Mouse (Mus musculus): ENCODE data around the gene Nlrc5.
"Not testable (repeated sequence)": the region's sequence is repeated elsewhere in the genome, so short reads cannot be mapped to it uniquely, and the experiment has no call there.

The Nlrc5 gene

DNA sequence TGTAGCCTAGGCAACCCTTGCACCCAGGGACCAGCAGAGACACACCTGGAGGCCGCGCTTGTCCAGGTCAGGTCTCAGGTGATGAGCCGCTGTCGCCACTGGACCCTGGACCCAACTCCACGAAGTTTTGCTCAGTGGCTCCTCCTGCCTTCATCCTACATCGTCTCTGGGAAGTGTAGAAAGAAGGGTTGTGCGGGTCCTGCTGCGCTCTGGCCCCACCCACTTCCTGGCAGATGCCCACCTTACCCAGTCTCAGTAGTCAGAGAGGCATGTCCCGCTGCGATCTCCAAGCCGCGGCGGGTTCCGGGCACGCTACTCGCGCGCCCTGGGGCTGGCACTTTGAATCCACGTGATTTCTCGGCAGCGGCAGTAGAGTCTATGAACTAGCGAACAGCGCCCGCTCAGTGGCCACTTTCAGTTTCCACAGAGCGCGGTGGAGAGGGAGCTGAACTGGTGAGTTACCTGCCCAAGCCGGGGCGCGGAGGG lies at the start of gene Nlrc5:
Gene Nlrc5, plus strand, starts transcription at position 376 of the 486 bp plus-strand sequence.
- no peak for DNase-seq (ENCODE audit: extremely low read depth, low read depth, low spot score)

DNA sequence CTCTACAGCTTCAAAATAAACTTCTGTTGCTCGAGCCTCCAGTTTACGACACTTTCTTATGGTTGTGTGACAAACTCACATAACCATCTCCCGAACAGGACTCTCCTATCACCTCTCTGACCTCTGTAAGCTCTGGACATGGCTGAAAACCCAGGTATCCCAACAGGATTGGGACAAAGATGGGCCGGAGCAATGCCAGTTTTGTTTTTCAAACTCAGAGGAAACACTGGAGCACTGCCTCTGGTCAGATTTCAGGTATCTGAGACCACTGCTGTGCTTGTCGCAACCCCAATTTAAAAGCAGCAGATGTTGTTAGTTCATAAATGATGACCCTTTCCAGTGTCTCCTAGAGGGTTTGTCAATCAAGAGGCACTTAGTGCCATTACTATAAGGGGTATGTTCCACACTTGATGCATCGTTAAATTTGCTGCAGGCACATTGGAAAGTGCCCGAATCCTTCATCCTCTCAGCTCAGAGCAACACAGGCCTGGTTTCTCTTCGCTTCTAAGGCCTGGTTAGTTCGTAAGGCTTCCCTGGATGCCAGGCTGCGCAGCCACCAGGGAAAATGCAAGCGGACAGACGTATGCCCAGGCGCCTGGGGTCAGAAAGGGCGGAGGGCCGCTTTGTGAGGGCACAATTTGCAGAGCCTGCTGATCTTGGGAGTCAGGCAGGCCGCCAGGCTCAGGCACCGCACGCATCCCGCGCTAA lies 48.5 kb upstream of the Nlrc5 start:
- DNase-seq (ENCODE audit: extremely low read depth, low read depth, low spot score): no peak

DNA sequence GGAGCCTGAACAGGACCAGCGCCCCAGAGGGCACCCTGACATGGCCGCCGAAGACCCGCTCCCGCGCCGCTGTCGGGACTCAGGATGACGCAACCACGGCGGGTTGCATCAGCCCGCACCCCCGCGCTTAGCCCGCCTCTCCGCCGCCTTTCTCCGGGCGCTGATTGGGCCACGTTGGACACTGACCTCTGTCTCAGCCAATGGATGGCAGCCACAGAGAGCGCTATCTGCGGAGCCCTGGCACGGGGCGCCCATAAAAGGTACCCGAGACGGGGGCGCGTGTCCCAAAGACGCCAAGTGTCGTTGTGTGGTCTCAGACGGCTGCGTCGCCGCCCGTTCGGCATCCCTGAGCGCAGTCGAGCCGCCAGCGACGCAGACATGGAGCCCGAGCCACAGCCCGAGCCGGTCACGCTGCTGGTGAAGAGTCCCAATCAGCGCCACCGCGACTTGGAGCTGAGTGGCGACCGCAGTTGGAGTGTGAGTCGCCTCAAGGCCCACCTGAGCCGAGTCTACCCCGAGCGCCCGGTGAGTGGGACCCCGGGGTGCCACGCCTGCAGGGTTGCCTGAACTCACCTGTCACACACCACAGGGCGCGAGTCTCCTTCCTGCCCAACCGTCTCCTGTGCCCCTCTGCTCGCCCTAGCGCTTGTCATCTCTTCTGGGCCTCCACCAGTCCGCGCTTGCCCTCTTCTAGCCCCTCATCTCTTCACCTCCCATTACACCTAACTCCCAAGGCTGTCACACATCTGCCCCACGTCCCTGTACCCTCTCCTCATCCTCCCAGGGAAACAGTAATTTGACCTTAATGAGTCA lies 47.7 kb upstream of the Nlrc5 start, which contains the start of gene Herpud1:
Gene Herpud1, plus strand, starts transcription at position 225 of the 813 bp plus-strand sequence.
- DNase-seq (ENCODE audit: extremely low read depth, low read depth, low spot score): no peak

DNA sequence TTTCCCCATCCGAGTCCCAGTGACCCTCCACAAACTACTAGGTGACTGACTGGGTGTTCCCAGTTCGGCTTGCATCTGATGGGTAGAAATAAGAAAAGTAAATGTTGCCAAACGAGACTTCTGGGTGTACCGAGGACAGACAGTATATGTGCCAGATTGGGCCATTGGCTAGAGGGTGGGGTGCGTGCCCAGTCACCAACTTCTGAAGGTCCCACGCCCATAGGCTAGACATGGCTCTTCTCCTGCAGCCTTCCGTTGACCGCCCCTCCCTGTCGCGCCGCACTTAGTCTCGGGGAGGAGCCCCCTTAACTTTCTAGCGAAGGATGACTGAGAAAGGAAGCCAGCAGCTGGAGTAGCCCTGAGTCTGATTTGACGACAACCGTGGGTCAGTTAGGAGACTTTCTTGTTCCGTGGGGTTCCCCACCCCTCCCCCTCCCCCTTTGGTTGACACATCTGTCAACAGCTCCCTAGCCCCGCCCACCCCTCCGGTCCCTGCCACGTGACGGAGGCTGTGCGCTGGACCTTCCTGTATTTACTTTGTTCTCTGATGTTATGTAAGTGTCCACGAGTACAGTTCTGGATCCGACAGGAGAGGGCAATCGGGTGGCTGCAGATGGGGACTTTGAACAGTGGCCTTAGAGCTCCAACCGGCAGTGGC lies 47.0 kb upstream of the Nlrc5 start:
- no peak for DNase-seq (ENCODE audit: extremely low read depth, low read depth, low spot score)

DNA sequence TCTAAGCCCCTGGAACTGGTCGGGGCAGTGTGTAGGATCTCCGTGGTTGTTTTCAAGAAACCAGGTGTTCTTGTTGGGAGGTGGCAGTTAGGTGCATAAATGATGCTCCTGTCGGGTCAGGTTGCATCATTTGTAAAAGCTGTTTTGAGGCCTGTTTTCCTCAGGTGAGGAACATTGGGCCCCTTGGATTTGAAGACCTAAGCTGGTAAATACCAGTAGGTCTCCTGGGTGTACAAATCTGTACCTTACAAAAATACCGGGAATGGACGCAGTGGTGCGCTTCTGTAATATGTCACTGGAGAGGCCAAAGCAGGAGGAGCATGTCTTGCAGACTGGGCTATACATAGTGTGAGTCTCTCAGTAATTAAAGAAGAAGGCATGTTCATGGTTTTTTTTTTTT lies 46.4 kb upstream of the Nlrc5 start:
- DNase-seq (ENCODE audit: extremely low read depth, low read depth, low spot score): no peak

DNA sequence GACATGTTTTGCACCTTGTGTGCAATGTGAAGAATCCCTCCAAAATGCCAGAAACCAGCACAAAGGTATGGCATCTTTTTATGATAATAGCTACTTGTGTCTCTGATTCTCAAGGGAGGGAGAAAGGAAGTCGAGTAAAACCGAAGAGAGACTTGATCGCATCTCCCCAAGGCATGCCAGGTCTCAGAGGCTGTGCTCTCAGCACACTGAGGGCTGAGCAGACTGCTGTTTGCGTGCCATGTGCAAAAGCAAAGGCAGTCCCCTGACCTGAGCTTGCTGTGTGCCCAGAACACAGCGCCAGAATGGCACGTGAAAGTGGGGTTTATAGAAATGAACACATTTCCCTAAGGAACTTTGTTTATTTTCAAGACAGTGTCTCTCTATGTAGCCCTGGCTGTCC lies 44.6 kb upstream of the Nlrc5 start:
- no peak for DNase-seq (ENCODE audit: extremely low read depth, low read depth, low spot score)

DNA sequence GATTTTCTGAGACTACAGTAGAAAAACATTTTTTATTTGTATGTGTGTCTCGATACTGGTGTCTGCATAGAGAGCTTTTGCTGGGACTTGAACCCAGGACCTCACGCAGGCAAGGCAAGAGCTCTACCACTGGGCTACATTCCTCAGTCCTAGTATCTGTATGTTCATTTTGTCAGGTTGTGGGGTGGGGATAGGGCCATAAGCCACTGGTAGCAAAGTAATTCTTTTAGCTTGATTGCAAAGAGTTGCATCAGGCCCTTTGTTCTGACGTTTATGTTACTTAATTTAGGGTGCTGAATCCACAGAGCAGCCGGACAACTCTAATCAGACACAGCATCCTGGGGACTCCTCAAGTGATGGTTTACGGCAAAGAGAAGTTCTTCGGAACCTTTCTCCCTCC lies 43.7 kb upstream of the Nlrc5 start:
- no peak for DNase-seq (ENCODE audit: extremely low read depth, low read depth, low spot score)

DNA sequence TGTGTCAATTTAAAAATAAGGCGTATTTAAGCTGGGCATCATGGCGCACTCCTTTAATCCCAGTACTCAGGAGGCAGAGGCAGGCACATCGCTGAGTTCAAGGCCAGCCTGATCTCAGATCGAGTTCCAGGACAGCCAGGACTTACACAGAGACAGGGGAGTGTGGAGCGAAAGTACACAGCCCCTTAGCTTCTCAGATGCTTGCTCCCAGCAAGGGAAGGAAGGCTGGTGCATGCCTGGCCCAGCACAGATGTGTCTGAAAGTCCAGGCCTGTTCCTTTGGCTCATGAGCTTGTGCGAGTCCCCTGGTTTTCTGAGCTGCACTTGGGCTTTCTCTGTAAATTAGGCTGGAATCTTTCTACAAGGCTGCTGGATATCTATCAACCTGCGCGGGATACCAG lies 43.2 kb upstream of the Nlrc5 start:
- no peak for DNase-seq (ENCODE audit: extremely low read depth, low read depth, low spot score)

DNA sequence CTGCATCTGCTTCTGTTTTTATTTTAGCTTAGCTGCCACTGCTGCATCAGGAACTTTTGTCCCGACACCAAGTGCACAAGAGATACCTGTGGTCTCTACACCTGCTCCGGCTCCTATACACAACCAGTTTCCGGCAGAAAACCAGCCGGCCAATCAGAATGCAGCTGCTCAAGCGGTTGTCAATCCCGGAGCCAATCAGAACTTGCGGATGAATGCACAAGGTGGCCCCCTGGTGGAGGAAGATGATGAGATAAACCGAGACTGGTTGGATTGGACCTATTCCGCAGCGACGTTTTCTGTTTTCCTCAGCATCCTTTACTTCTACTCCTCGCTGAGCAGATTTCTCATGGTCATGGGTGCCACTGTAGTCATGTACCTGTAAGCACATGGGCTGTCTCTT lies 42.0 kb upstream of the Nlrc5 start:
- DNase-seq (ENCODE audit: extremely low read depth, low read depth, low spot score): no peak

DNA sequence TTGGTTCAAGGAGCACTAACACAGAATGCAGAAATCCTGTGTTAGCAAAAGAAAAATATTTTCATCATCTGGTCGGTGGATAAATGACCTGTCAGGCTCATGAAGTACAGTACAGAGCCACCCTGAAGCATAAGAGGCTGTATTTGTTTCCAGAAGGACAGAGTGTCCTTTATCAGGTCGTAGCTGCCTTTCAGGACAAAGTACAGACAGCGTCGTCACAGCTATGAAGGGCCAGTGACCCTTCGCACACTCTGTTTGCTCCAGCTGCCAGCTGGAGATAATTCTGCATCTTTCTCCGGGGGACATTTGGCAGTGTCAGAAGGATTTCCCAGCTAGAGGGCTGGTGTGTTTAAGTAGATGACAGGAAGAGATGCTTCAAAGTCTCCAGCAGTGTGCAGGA lies 41.5 kb upstream of the Nlrc5 start:
- DNase-seq (ENCODE audit: extremely low read depth, low read depth, low spot score): no peak

DNA sequence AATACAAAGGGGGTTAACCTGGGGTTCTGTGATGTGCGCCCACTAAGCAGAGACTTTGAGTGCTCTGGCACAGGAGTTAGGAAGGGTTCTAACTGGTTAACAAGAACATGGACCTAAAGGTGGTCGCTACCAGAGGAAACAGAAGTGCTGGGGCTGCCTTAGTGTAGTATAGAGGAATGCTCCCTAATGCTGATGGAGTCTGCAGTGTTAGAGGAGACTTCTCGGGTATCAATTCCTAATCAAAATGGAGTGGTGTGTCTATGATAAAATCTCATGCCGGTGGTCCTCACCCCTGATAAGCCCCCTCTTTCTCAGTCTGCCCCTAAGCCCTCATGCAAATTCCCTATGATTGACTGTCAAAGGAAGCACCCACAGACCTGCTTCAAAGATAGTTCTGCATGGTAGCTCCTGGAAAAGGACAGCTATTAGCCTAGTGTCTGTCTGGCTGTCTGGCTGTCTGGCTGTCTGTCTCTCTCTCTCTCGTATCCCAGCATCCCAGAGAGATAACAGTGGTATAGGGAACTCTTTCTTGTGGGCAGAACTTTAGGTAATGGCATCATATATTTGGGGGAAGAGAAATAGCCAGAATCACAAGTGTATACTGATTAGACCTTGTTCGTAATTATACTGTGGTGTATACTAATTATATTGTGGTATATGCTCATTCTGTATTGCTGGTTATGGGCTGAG lies 38.2 kb upstream of the Nlrc5 start:
- DNase-seq (ENCODE audit: extremely low read depth, low read depth, low spot score): no peak

DNA sequence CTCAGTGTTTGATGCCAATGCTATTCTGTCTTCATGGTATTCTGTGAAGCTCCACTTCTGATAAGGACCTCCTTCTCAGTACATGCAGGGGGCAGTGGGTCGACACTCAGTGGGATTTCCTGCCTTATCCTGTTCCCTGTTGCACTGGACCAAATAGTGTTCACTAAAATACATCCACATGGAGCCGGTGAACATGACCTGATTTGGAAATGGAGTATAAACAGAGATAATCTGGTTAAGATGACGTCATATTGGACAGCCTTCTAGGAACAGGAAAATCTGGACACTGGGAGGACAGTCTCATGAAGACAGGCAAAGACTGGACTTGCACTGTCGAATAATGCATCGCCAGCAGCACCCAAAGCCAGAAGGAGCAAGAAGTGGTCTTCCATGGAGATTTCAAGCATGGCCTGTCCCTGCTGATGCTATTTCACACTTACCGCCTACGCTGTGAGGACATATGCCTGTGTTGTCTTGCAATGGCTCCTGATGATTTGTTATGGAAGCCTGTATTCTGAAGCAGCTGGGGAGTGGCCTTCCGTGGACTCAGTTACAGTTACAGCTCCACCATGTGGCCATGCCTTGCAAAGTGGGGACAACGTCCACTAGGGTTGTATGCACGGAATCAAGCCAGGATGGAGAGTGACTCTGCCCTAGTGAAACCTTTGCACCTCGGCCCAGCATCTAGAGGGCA lies 37.0 kb upstream of the Nlrc5 start:
- DNase-seq (ENCODE audit: extremely low read depth, low read depth, low spot score): no peak

DNA sequence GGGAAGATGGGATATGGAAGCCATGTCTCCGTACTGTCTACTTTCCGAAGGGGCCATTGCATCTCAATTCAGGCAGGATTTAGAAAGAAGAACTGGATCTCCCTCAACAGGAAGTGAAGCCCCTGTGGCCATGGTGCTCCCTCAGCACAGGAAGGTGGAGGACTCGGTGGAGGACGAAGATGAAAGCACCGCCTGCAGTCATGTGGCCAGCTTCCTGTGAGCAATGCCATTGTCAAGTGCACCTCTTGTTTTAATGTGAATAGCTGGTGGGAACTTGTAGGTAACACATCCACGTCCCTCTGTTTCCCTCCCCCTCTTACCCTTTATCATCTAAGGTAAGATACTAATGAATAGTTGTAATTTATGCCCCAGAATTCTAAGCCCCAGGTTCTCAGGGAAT lies 35.6 kb upstream of the Nlrc5 start:
- no peak for DNase-seq (ENCODE audit: extremely low read depth, low read depth, low spot score)

DNA sequence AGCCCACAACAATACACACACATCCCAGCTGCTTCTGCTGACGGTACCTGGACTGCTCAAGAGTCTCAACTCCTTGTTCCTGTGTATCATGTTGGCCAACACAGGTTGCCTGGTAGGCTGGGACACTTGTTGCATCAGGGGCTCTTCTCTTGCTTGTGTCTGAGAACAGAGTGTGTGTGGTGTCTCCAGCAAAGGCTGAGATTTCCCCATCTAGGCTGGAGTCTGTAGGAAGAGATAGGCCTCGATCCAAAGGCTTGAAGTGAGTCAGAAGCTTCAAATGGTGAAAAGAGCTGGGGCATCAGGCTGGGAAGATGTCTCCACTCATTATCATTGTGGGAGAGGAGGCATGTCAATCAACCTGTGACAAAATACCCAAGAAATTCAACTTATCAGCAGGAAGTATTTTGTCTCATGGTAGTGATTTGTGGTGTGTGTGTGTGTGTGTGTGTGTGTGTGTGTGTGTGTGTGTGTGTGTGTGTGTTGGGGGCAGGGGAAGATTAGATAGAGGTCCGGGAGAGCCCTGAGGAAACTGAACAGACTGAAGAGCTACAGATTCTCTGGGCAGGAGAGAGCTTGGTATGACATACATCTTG lies 34.7 kb upstream of the Nlrc5 start:
- DNase-seq (ENCODE audit: extremely low read depth, low read depth, low spot score): no peak

DNA sequence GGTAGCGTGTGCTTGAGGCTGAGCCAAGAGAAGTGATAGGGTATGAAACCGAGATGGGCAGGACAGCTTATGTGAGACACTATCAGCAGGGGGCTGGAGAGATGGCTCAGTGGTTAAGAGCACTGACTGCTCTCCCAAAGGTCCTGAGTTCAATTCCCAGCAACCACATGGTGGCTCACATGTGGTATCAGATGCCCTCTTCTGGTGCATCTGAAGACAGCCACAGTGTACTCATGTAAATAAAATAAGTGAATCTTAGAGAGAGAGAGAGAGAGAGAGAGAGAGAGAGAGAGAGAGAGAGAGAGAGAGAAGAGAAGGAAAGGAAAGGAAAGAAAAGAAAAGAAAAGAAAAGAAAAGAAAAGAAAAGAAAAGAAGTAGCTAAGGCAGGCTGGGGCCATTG lies 34.2 kb upstream of the Nlrc5 start:
- not testable (repeated sequence) for DNase-seq (ENCODE audit: extremely low read depth, low read depth, low spot score)

DNA sequence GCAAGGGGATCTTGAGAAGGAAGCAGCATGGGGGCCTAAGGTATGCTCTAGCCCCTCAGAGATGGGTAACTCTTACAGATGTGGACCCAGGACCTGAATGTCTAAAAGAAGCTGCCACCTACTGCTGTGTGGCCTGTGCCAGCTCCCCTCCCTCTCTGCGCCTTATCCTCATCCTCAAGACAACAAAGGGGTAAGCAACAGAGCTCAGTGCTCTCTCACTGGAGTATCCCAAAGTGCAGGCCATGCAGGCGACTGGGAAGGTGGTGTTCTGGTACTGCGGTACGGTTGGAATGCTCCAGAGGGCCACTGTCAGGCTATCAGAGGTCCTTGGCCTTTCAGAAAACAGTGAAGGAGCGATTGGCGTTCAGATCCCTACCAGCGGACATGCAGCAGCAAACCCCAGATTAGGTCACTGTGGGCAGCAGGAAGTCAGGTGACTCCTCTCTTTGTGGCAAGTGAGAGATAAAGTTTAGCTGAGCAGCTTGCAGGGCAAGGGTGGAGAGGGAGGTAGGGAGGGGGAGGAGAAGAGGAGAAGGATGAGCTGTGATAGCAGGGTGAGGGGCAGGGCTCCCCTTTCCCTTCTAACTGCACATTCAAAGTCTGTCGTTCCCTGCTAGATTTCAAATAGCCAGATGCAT lies 25.6 kb upstream of the Nlrc5 start:
- DNase-seq (ENCODE audit: extremely low read depth, low read depth, low spot score): no peak

DNA sequence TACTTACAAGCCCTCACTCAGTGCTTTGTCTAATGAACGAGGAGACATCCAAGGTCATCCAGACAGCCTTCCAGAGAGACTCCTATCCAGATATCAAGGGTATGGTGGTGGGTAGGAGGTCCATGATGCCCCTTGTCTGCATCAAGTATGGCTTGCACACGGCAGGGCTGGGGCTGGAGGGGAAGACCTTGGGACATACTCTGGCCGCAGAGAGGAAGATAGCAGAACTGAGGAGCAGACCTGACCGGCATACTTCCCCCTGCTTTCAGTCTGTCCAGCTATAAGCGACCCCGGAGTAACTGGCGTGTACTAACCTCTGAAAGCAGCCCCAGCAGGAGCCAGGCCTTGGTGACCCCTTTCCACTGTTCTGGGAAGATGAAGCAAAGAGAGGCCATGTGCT lies 24.6 kb upstream of the Nlrc5 start:
- no peak for DNase-seq (ENCODE audit: extremely low read depth, low read depth, low spot score)

DNA sequence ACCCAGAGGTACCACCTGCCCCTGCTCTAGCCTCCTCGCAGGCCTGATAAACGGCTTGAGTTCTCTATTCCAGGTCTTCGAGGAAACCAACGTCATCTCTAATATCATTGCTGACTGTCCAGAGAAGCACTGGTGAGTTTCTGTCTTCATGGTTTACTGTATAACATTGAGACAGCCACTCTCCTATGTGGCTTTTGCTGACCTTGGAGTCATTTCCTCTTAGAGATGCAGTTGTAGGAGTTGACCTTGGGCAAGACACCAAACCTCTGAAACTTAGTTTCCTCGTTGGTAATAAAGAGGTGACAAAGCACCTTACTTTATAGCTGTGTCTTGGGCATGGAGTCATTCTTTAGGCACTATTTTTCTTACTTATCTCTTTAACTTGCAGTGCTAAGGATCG lies 21.6 kb upstream of the Nlrc5 start:
- DNase-seq (ENCODE audit: extremely low read depth, low read depth, low spot score): no peak

DNA sequence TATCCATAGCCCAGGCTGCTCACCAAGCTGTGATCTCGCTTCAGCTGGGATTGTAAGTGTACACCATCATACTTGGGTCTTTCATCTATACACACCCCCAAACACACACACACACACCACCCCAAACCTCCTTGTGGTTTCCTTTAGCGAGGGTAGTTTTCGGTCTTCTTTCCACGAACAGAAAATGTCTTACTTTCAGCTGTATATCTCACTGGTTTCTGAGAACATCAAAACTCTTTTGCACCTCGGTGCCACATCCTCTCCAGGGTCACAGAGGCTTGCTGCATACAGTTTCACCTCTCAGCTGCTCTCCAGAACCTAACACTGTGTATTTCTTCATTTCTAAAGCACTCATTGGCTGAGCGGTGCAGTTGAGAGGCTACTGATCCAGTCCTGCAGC lies 20.6 kb upstream of the Nlrc5 start:
- DNase-seq (ENCODE audit: extremely low read depth, low read depth, low spot score): no peak

DNA sequence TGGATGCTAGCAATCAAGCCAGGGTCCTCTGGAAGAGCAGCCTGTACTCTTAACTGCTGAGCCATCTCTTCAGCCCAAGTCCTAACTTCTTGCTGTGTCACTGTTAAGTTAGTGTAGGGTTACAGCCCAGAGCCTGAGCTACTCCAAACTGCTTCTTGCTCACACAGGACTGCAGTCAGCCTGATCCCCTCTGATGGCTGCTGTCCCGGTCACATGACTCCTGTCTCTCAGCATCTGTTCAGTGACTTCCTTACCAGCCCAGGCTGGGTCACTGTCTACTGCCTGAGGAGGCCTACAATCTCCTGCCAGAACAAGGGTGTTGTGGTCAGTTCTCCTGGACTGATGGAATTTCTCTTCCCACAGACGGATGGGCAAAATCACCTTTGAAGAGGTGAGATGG lies 18.9 kb upstream of the Nlrc5 start:
- no peak for DNase-seq (ENCODE audit: extremely low read depth, low read depth, low spot score)

All from fat pad, adult 2 months (tissue).